Mouse (Mus musculus): ENCODE results near the gene Esp31. TPM values are rescaled to one million over a fixed set of nuclear protein-coding genes. Genes with fewer than 3 reads are reported as not detected.

The Esp31 gene
- polyA plus RNA-seq (2015; fragmentation: Nextera tagmentation; extraction: Ambion mirVana) = not detected in 2 replicates

GRCm38 (mm10) chr17:38639147-38639546 lies at the start of gene Esp31:
Esp31 (plus strand) TSS chr17:38639447.
- 76% methylated on average over 2 of the region's 2 CpGs for WGBS

More at GRCm38 (mm10) chr17:38639147-38639546, at the start of gene Esp31:
- Histone ChIP-seq H3K4me1 (ENCODE audit: control insufficient read depth, insufficient read depth, low read length) (no peaks in the 10 kb centered on the region), H3K36me3 (ENCODE audit: control insufficient read depth, insufficient read depth, low read length) (no peaks in the 10 kb centered on the region), H3K4me3 (replicated peaks; ENCODE audit: low read length) (no peak within 1 kb of the TSS), H3K27ac (ENCODE audit: low read length) (no peak within 1 kb of the TSS), H3K9ac (ENCODE audit: low read length) (no peak within 1 kb of the TSS), H3K9me3 (replicated peaks; ENCODE audit: control insufficient read depth, low read length) (no peaks in the 10 kb centered on the region), H3K4me2 (ENCODE audit: low read depth, low read length) (no peak within 1 kb of the TSS), H3K27me3 (ENCODE audit: control insufficient read depth, insufficient read depth, low read length) (no peaks in the 10 kb centered on the region)
- no peak for ATAC-seq (ENCODE audit: insufficient read depth, low FRiP score)

Other genes starting within 250 kb of the Esp31 start
- gene Esp36, start 219.3 kb upstream of the Esp31 start, polyA plus RNA-seq (2015; fragmentation: Nextera tagmentation; extraction: Ambion mirVana) = not detected in 2 replicates
- not detected in 2 replicates for gene Esp34, start 85.3 kb upstream of the Esp31 start, polyA plus RNA-seq (2015; fragmentation: Nextera tagmentation; extraction: Ambion mirVana)